Mouse (Mus musculus): ENCODE data around the gene Gm20806. TPM values are rescaled to one million over a fixed set of nuclear protein-coding genes. Genes with fewer than 3 reads are reported as not detected.

The Gm20806 gene
- not detected for polyA plus RNA-seq (2012; fragmentation: generic; extraction: Trizol)

DNA sequence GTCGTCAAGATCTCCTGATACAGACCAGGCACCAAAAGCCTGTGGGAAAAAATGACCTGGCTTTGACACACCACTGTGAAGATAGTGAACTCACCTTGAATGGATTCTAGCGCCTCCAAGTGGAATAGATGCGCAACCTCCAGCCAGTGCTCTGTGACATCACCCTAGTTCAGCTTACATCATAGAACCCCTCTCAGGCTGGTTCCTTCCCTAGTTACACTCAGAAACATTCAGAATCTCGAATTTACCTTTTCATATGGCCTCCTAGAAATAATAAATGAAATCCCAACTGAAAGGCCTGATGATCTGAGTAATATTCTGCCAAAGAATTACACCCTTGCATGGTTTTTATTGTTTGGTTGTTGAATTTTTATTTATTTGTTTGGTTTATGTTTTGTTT is at the start of gene Gm20806:
Gene Gm20806 (minus strand): TSS at position 101 of the 400 bp plus-strand sequence.

